Mouse (Mus musculus) neural tube, embryonic 12.5 days (tissue): ENCODE results near the gene Nolc1. TPM values are rescaled to one million over a fixed set of nuclear protein-coding genes. Genes with fewer than 3 reads are reported as not detected.

Source experiments
- ATAC-seq: fragments of 200-750 bp; cut with Nextera tagmentation; 2 replicates; pipeline ENCODE4 v1.8.0; 2017; ENCODE audit warnings: low read depth, mild to moderate bottlenecking, moderate TSS enrichment, moderate library complexity; ENCODE audit not compliant: low FRiP score
- H3K27ac ChIP-seq: fragments of 300-500 bp; sonication (generic); 2 replicates; pipeline ENCODE4 v1.5.1; 2016
- H3K27me3 ChIP-seq: fragments of 300-500 bp; sonication (generic); replicated peaks from 2 replicates; pipeline ENCODE4 v1.6.1; 2016; ENCODE audit warnings: mild to moderate bottlenecking
- H3K36me3 ChIP-seq: fragments of 300-500 bp; sonication (generic); 2 replicates; pipeline ENCODE4 v1.6.1; 2016; ENCODE audit warnings: mild to moderate bottlenecking
- H3K4me1 ChIP-seq: fragments of 300-500 bp; sonication (generic); 2 replicates; pipeline ENCODE4 v1.6.1; 2016
- H3K4me2 ChIP-seq: fragments of 300-500 bp; sonication (generic); replicated peaks from 2 replicates; pipeline ENCODE4 v1.6.1; 2016; ENCODE audit warnings: mild to moderate bottlenecking
- H3K4me3 ChIP-seq: fragments of 300-500 bp; sonication (generic); 2 replicates; pipeline ENCODE4 v1.5.1; 2016
- H3K9ac ChIP-seq: fragments of 300-500 bp; sonication (generic); 2 replicates; pipeline ENCODE4 v1.6.1; 2016; ENCODE audit warnings: mild to moderate bottlenecking
- H3K9me3 ChIP-seq: fragments of 300-500 bp; sonication (generic); 2 replicates; pipeline ENCODE4 v1.6.1; 2016; ENCODE audit warnings: mild to moderate bottlenecking
- WGBS: fragments of 180-500 bp; shearing (Covaris S2); methylation state at CpG from one replicate; pipeline ENCODE4 v1.1.7; 2016; 5-methylcytosine and 5-hydroxymethylcytosine counted together
- polyA plus RNA-seq: library from polyadenylated mRNA; unstranded; fragments of >200 nt; fragmentation: Nextera tagmentation; extraction: Ambion mirVana; gene quantifications from 2 replicates; pipeline ENCODE4 v1.2.1, GENCODE M21; 2016

Nolc1 gene
- polyA plus RNA-seq, 1 experiment from 2014 or later: 94.9 TPM

- H3K4me1 ChIP-seq: peaks cover 55% of the 10 kb centered on the region
- H3K4me3 ChIP-seq: peak overlapping the region; percentile 96
- peak overlapping the region; percentile 98 for H3K9ac ChIP-seq
- H3K4me2 ChIP-seq: peak overlapping the region; percentile 92
- ATAC-seq: no peak
- H3K9me3 ChIP-seq: no peaks in the 10 kb centered on the region
- peaks cover 41% of the 10 kb centered on the region for H3K36me3 ChIP-seq
- no peak overlapping the region for H3K27ac ChIP-seq
- WGBS: 38% methylated on average over 6 of the region's 6 CpGs
- no peaks in the 10 kb centered on the region for H3K27me3 ChIP-seq
Observed at GRCm38 (mm10) chr19:46037243-46037924, 38.3 kb upstream of the Nolc1 start.

- Histone ChIP-seq H3K4me3 (peak overlapping the region; percentile 96), H3K36me3 (peaks cover 33% of the 10 kb centered on the region), H3K27me3 (no peaks in the 10 kb centered on the region), H3K4me1 (peaks cover 63% of the 10 kb centered on the region), H3K27ac (0 out of 2 replicates have a peak overlapping the region, but pooled peaks have one; percentile 90), H3K4me2 (peak overlapping the region; percentile 92), H3K9ac (peak overlapping the region; percentile 98), H3K9me3 (no peaks in the 10 kb centered on the region)
- ATAC-seq: no peak
- 19% methylated on average over 13 of the region's 13 CpGs for WGBS
Observed at GRCm38 (mm10) chr19:46037925-46038850, 37.5 kb upstream of the Nolc1 start.

DNA sequence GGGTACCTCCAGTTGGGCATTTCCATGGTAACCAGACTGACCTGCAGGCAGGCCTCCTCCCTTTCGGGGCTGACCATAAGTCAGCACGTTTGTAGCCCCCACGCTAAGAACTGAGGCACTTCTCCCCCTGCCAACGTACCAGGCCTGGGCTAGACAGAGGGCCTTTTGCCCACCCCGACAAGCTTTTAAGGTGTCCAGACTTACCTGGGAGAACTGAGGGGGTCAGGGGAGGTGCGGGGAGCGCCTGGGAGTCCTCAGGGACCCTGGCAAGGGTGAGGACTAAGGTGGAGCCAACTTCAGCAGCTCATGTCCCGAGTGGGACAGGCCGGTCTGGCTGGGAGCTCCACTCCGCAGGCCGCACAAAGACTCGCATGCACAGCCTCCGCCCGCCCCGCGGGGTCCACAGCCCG is 36.8 kb upstream of the Nolc1 start:
- no peaks in the 10 kb centered on the region for H3K27me3 ChIP-seq
- peak overlapping the region; percentile 98 for H3K9ac ChIP-seq
- WGBS: under 1% methylated on average over 17 of the region's 17 CpGs
- no peaks in the 10 kb centered on the region for H3K9me3 ChIP-seq
- H3K4me2 ChIP-seq: peak overlapping the region; percentile 92
- peaks cover 27% of the 10 kb centered on the region for H3K36me3 ChIP-seq
- ATAC-seq: peak; percentile 21
- H3K4me3 ChIP-seq: peak overlapping the region; percentile 96
- peak overlapping the region; percentile 90 for H3K27ac ChIP-seq
- peaks cover 70% of the 10 kb centered on the region for H3K4me1 ChIP-seq

DNA sequence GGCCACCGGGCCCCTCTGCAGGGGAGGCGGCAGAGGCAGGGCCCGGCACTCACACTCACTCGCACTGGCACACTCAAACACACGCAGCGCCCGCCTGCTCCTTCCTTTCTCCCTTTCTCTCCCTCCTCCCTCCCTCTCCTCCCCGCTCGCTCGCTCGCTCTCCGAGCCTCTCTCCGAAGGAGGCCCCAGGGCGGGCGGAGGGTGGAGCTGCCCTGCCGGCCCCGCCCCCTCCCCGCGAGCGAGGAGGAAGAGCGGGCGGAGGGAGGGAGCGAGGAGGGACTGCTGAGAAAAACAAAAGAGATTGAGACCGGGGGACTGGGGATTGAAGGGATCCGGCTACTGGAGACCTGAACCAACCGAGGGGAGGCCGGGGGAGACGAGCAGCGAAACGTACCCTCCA is 36.2 kb upstream of the Nolc1 start:
- Histone ChIP-seq H3K27ac (peak overlapping the region; percentile 90), H3K27me3 (no peaks in the 10 kb centered on the region), H3K4me3 (peak overlapping the region; percentile 96), H3K4me2 (peak overlapping the region; percentile 92), H3K4me1 (peaks cover 75% of the 10 kb centered on the region), H3K9ac (peak overlapping the region; percentile 98), H3K9me3 (no peaks in the 10 kb centered on the region), H3K36me3 (peaks cover 20% of the 10 kb centered on the region)
- WGBS: under 1% methylated on average over 26 of the region's 30 CpGs
- ATAC-seq: peak; percentile 54

GRCm38 (mm10) chr19:46040149-46040902 is 35.3 kb upstream of the Nolc1 start:
- Histone ChIP-seq H3K9me3 (no peaks in the 10 kb centered on the region), H3K4me3 (peak overlapping the region; percentile 96), H3K27ac (peak overlapping the region; percentile 90), H3K36me3 (peaks cover 12% of the 10 kb centered on the region), H3K9ac (peak overlapping the region; percentile 98), H3K4me1 (peaks cover 75% of the 10 kb centered on the region), H3K27me3 (no peaks in the 10 kb centered on the region), H3K4me2 (peak overlapping the region; percentile 92)
- ATAC-seq: no peak
- WGBS: 42% methylated on average over 14 of the region's 14 CpGs

DNA sequence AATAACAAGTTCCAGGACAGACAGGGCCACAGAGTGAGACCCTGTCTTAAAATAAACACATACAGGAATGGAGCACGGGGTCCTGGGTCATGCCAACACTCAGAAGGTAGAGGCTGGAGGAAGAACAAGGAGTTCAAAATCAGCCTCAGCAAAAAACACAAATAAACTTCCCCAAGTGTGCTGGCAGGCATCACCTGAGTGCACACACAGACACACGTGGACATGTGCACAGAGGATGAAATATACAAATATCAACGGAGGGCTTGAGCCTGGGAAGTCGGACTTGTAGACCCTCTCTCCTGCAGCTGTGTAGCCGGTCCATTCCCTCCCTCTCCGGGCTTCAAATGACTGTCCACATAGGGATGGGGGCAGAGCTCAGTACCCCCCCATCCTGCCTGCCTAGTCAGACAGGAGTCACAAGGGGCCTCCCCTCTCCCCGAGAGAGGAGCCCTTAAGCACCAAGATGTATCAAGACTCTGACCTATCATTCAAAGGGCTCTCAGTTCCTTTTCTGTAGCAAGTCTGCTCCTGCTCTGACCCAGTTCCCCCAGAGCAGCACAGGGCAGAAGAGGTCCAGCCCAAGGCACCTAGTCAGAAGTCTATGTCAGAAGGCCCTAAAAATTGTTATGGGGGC is 34.2 kb upstream of the Nolc1 start:
- peaks cover 77% of the 10 kb centered on the region for H3K4me1 ChIP-seq
- no peak for ATAC-seq

GRCm38 (mm10) chr19:46041933-46042475 is 33.7 kb upstream of the Nolc1 start:
- Histone ChIP-seq H3K4me3 (peak overlapping the region; percentile 32), H3K36me3 (no peaks in the 10 kb centered on the region), H3K27ac (peak overlapping the region; percentile 96), H3K4me1 (peaks cover 71% of the 10 kb centered on the region), H3K9ac (peak overlapping the region; percentile 70), H3K9me3 (no peaks in the 10 kb centered on the region), H3K4me2 (peak overlapping the region; percentile 92), H3K27me3 (no peaks in the 10 kb centered on the region)
- WGBS: under 1% methylated on average over 10 of the region's 14 CpGs
- ATAC-seq: peak; percentile 39

More for the DNA sequence above, 34.2 kb upstream of the Nolc1 start:
- peak overlapping the region; percentile 70 for H3K9ac ChIP-seq
- H3K9me3 ChIP-seq: no peaks in the 10 kb centered on the region
- no peaks in the 10 kb centered on the region for H3K27me3 ChIP-seq
- peak overlapping the region; percentile 92 for H3K4me2 ChIP-seq
- 22% methylated on average over 7 of the region's 7 CpGs for WGBS
- peaks cover under 1% of the 10 kb centered on the region for H3K36me3 ChIP-seq
- H3K4me3 ChIP-seq: peak overlapping the region; percentile 32
- H3K27ac ChIP-seq: peak overlapping the region; percentile 96

- Histone ChIP-seq H3K36me3 (no peaks in the 10 kb centered on the region), H3K4me1 (peaks cover 66% of the 10 kb centered on the region), H3K9me3 (no peaks in the 10 kb centered on the region), H3K27me3 (no peaks in the 10 kb centered on the region), H3K27ac (peak overlapping the region; percentile 96), H3K4me3 (peak overlapping the region; percentile 32), H3K4me2 (peak overlapping the region; percentile 92), H3K9ac (peak overlapping the region; percentile 70)
- ATAC-seq: peak; percentile 46
- 7% methylated on average over 6 of the region's 6 CpGs for whole genome bisulfite sequencing
Observed at GRCm38 (mm10) chr19:46042476-46043011, 33.1 kb upstream of the Nolc1 start.

GRCm38 (mm10) chr19:46043380-46043779 is 32.3 kb upstream of the Nolc1 start:
- Histone ChIP-seq H3K27me3 (no peaks in the 10 kb centered on the region), H3K9ac (peak overlapping the region; percentile 97), H3K4me1 (peaks cover 57% of the 10 kb centered on the region), H3K36me3 (no peaks in the 10 kb centered on the region), H3K27ac (peak overlapping the region; percentile 96; the same call in 1 of the 2 replicates), H3K4me2 (peak overlapping the region; percentile 92), H3K4me3 (peak overlapping the region; percentile 94), H3K9me3 (no peaks in the 10 kb centered on the region)
- 69% methylated on average over 7 of the region's 7 CpGs for WGBS
- ATAC-seq: no peak

- WGBS: under 1% methylated on average over 34 of the region's 34 CpGs
- H3K4me1 ChIP-seq: peaks cover 56% of the 10 kb centered on the region
Observed at GRCm38 (mm10) chr19:46044271-46044992, 31.2 kb upstream of the Nolc1 start, which contains the start of gene Pprc1. Gene Pprc1, plus strand, starts transcription at chr19:46044886.

More at GRCm38 (mm10) chr19:46044271-46044992, 31.2 kb upstream of the Nolc1 start, which contains the start of gene Pprc1:
- H3K4me3 ChIP-seq: peak within 1 kb of the TSS; percentile 94
- H3K27ac ChIP-seq: peak within 1 kb of the TSS; percentile 97
- H3K9ac ChIP-seq: peak within 1 kb of the TSS; percentile 97
- ATAC-seq: no peak
- H3K36me3 ChIP-seq: no peaks in the 10 kb centered on the region
- H3K9me3 ChIP-seq: no peaks in the 10 kb centered on the region
- peak within 1 kb of the TSS; percentile 92 for H3K4me2 ChIP-seq
- H3K27me3 ChIP-seq: no peaks in the 10 kb centered on the region
